Mouse (Mus musculus) heart, adult 9 months (tissue): ENCODE measurements around the gene Mtus2.
"Not testable (repeated sequence)": the region's sequence is repeated elsewhere in the genome, so short reads cannot be mapped to it uniquely, and the experiment has no call there.

Experiments used
- DNase-seq, 2 experiments: peaks; one replicate each; pipeline ENCODE4 v3.0.0; 2022; ENCODE audit warnings: low spot score in 2 of 2

Mtus2 gene

DNA sequence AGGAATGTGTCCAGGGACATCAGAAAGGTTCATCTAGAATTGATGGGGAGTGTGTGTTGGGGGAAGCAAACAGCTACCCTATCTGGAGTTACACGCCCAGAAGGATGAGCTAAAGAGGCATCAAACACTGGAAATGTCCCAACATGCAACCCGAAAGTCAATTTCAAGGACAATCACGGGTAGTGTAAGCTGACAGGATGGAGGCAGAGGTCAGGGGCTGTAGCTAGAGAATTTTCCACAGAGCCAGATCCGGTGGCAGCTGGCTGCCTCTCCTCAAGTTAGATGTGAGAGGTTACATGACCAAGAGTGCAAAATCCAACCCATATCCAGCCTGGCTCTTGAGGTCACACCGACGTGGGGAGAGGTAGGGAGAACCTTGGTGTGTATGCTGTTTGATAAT lies 315.7 kb downstream of the Mtus2 start:
- peak; percentile 36 to 57 for DNase-seq

DNA sequence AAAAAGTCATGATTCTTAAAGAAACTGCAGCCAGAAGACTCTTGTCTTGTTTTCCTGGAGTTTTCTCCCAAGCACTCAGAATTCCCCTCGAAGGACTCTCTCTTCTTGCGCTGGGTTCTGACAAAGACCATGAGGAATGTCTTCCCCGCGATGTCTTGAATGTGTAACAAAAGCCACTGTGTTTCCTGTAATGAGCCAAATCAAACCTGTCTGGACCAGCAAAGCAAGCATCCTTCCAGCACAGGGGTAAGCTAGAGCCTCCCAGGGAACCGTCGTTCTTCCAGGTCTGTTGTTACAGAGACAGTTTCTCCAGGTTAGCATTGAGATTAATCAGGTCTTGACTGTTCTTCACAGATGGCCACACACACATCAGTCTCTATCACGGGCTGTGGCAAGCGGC lies 321.1 kb downstream of the Mtus2 start:
- DNase-seq, result no peak

DNA sequence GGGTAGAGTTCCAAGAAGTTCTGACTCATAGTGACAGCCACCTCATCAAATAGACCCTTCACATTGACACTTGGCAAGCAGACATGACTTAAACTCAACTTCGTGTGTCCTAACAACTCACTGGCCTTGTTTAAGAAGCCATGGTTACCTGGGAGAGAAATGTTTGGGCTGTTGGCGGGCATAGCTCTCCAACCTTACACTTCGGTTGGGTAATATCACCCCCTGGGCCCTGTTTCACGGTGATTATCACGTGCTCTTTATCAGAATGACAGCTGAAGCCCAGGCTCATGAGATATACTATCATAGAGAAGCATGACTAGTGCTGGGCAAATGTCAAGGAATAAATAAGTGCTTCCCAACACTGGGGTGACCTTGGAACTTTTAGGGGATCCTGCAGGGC lies 323.2 kb downstream of the Mtus2 start:
- peak; percentile 12 to 32 for DNase-seq

DNA sequence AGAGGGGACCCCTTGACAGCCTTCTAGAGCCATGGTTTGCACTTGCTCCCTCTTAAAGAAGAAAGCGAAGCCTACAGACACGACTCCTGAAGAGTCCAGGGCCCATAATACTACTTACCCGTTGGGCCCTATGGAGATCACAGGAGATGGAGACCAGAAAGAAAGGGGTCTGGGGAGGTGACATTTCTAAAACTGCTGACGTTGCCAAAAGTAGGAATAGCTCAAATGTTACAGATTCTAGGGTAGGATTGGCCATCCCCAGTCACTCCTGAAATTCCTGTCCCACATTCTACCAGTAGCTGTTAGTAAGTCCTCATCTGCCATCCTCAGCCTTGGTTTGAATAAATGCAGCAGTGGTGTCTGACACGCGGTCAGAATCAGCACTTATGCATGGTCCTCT lies 325.0 kb downstream of the Mtus2 start:
- DNase-seq, result no peak

DNA sequence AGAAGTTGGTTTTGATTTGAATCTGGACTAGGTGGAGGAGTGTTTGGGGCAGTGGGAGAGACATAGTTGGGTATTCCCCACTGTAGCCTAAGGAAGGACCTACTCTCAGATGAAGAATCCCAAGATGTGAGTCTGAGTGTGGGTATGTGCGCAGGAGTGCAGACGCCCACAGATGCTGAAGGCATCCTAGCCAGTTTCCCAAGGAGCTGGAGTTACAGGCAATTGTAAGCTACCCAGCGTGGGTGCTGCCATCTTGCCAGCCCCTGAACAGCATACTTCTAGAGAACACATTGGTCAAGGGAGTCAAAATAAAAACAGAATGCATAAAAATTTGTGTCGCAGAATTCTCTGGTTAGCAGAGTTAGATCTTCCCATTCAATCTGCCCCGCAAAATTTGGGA lies 325.5 kb downstream of the Mtus2 start:
- no peak for DNase-seq

DNA sequence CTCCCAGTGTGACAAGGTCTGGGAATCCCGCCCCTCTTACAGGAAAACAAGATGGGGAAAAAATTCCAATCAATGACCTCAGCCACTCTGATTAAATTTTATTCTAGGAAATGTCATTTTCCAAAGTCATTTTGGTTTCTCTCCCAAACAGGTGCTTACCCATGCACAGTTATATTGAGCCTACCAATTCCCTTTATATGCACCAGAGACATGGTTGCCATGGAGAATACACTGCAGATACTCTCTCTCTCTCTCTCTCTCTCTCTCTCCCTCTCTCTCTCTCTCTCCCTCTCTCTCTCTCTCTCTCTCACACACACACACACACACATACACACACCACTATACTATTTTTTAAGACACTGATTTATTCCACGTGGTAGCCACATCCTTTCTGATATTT lies 326.1 kb downstream of the Mtus2 start:
- no peak for DNase-seq

DNA sequence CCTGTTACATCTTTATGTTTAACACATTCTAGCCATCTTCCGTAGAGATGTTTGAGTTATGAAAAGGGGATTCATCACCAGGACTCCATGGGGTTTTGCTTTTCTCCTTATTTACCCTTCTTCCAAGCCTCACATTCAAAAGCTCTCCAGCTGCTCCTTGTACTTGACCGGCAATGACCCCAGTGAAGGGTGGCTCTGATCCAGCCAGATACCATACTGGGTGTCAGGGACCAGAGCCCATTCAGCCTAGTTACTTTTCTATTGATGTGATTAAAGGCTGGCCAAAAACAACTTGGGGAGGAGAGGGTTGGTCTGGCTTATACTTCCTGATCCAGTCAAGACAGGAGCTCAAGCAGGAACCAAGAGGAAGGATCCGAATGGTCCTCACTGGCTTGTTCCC lies 326.5 kb downstream of the Mtus2 start:
- peak in 1 of 2 experiments; percentile 22 for DNase-seq

DNA sequence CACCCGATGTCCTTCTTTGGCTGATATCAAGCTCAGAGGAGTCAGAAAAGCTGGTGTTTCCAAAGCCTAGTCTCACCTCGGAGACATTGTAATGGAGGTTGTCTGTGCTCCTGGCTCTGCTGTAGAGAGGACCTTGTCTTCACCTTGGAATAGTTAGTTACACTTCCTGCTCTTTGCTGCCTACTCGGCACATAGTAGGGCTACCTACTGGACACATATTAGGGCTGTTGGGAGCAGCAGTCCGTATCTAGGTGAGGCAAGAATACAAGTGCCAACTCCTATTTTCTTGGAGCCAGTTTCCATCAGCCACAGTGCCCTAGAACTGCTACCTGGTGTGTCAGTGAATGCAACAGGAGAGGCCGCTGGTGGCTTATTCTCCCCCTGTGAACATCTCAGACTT lies 330.4 kb downstream of the Mtus2 start:
- no peak for DNase-seq

DNA sequence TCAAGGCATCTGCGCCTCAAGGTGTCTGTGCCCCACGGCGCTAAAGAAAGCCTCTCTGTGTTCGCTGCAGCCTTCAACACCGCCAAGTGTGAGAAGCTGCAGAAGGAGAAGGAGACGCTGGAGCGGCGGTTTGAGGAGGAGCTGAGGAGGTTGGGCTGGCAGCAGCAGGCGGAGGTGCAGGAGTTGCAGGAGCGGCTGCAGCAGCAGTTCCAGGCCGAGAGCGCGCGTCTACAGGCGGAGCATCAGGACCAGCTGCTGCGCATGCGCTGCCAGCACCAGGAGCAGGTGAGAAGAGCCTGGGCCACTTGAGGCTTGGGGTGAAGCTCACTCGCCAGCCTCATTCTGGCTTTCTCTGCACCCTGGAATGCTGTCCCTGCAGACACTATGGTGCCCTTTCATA lies 331.7 kb downstream of the Mtus2 start:
- DNase-seq, result no peak

DNA sequence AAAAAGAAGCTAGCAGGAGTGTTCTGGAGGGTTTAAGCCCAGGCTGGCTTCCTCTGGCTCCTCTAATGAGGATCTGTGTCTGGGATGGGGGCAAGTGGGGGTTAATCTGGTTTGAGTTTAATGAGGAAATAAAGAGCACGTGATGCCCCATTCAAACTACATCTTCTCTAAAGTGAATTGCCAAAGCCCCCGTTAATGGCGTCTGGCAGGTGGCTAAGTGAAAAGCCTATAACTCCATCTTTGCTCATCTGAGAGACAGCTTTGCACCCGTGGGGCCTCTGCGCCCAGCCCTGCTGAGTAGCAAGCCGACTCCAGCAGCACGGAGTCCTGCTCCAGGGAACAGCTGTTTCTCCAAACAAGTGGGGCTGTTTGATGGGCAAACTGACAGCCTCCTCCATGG lies 332.8 kb downstream of the Mtus2 start:
- no peak for DNase-seq

DNA sequence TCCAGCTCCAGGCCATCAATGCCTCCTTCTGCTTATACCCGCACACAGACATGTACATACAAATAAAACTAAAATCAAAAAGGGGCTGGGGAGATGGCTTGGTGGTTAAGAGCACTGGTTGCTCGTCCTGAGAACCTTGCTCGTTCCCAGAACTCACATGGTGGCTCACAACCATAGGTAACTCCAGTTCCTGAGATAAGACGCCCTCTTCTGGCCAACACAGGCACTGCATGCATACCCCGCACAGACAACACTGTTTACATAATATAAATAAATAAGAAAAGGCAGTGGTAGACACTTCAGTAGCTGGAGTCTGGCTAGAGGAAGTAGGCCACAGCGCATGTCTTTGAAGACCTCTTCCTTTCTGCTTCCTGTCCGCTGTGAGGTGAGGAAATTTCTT lies 335.7 kb downstream of the Mtus2 start:
- no peak for DNase-seq

DNA sequence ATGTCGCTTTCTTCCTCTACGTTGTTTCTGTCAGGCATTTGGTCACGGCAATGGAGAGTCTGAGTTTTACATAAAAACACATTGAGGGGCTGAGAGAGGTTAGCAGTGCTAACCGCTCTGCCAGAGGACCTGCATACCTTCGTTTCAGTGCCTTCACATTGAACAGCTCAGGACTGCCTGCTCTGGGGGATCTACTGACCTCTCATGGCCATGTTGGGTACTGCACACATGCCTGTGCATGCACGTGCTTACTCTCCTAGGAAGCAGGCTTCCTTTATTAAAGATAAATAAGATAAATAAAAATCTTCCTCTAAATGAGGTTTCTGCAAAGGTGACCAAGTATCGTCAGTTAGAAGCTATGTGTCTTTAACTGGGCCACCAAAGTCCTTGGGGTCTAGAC lies 336.2 kb downstream of the Mtus2 start:
- no peak for DNase-seq

DNA sequence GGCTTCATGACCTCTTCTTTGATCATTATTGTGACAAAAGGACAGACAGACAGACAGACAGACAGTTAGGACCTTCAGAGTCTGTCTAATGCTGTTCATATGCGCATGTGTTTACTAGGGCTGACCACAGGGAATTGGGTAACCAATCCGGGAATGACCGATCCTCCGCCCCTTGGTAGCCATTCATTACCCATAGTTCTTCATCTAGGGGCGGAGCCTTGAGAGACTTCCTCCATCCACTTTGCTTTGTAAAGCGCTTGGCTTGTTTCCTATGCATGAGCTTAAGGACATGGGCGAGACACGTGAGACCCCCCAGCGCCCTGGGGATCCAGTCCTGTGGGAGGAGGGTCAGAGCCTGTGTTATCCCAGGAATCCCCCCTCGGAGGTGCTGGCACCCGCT lies 345.8 kb downstream of the Mtus2 start:
- DNase-seq, result no peak

DNA sequence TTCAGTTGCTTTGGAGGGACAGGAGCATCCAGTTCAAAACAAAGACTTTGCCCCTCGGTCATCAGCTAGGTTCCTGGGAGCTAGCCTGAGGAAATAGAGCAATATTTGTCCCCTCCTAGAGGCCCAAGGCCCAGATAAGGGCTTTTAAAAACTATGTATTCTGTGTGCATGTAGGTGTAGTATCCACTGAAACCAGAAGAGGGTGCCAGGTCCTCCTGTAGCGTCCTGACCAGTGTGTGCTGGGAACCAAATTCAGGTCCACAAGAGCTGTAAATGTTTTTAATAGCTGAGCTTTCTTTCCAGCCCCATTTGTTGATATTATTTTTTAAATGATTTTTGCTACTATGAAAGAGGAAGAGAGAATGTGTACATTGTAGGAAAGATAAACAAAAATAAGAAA lies 347.0 kb downstream of the Mtus2 start:
- no peak for DNase-seq

DNA sequence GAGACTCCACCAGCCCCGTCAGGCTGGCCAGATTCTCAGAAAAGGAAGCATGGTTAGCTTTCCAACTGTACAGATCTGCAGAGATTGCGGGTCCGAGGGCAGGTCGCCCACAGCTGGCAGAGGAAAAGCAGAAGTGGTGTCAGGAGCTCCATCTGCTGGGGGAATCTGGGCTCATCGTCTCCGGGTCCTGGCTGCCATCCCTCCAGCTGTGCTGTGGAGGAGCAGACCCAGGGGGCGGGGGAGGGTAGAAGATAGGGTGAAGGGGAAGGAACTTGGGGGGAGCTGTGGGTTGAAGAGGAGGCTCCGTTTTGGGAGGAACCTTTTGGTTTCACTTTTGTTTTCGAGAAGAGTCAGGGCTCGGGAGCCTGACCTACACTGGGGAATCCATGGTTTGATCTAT lies 353.7 kb downstream of the Mtus2 start:
- DNase-seq, result peak; percentile 7 to 11

DNA sequence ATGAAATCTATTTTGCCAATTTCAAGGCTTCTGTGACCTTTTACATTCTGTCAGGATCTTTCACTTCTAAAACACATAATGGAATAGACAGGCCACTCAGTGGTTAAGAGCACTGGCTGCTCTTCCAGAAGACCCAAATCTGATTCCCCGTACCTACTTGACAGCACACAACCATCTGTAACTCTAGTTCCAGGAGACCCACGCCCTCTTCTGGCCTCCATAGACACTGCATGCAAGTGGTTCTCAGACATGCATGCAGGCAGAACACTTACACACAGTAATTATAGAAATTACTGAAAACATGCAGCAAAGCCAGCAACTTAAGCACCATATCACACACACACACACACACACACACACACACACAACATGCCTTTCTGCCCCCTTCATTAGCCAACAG lies 355.3 kb downstream of the Mtus2 start:
- no peak for DNase-seq

DNA sequence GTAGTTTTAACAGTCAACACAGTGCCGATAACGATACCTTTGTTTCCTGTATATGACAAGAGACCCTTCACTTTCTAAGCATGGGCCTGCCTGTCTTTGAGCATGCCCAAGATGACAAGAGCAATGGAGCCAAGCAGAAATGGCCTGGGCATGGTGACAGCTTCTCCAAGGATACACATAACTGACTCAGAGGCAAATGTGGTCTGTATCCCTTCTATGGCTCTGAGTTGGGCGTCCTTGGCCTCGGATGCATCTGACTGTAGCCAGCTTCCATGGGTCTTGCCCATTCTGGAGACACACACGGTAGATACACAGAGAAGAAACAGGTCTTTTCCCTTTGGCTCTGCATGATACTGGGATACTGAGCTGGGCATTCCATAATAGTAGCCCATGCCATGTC lies 357.8 kb downstream of the Mtus2 start:
- DNase-seq, result no peak

DNA sequence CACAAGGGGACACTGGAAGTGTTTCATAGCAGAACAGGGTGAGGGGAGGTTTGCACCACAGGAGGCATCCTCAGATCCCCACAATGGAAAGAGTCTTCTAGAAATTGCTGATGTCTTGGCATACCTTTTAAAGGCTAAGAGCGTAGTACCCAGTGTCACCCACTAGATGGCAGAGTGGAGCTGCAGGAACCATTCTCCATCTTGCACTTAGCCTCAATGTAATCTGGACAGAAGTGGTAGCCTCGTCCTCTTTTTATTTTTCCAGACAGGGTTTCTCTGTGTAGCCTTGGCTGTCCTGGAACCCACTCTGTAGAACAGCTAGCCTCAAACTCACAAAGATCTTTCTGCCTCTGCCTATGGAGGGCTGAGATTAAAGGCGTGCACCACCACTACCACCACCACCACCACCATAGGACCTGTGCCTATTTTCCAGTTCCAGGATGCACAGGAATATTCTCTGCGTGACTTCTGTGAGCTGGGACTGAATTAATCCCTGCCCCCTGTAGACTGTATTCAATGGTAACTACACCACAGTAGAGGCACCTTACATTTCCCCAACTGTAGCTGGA lies 368.3 kb downstream of the Mtus2 start:
- no peak for DNase-seq

DNA sequence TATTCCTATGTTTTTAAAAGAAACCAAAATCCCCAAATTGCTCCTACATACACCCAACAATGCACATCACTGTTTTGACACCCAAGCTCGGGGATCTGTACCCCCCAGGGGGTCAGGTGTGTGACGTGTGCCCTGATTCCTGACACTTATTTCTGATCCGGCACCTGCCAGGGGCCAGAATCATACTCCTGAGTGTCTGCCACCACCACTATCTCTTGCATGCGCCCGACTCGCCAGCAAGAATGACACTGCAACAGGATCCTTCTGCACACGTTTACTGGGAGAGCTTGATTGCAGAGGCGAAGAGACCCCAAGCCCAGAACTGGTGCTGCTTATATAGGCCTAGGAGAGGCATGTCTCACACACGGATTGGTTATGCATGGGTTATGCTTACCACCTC lies 369.2 kb downstream of the Mtus2 start:
- not testable (repeated sequence) for DNase-seq

DNA sequence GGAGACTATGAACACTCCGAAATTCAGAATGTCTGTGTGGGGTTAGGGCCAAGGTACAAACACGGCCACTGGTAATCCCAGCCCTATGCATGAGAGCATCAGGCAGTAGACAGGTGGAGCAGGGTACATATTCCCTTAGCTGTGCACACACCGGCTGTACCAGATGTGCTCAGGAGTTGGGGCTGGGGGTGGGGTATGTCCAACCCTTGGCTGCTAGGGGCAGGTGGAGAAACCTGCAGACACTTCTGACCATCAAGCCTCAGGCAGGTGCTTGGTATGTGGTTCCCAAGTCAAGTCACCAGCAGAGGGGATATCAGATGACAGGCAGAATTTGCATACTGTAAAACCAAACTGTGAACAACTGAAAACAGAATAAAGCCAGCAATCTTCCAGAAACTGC lies 371.9 kb downstream of the Mtus2 start:
- no peak for DNase-seq

DNA sequence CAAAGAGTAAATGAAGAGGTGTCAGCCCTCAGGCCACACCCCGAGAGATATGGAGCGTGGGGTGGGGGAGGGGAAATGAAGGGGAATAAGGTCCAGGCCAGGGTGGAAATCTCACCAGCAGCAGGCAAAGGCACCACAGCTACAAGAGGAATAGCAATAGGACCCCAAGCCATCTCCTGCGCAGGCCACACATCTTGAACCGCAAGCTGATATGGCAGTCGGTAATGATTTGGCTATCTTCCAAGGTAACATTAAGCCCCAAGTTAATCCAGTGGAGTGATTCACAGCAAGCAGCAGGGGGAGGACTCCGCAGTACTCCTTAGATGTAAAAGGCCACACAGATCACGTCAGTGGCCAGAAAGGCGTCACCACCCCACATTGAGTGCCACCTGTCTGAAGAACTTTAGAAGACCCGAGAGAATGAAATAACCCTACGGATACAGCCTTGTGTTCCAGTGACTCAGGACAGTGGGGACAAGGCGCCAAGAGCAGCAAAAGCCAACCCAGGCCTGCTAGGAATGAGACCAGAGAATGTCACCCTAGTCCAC lies 374.2 kb downstream of the Mtus2 start:
- DNase-seq, result no peak

DNA sequence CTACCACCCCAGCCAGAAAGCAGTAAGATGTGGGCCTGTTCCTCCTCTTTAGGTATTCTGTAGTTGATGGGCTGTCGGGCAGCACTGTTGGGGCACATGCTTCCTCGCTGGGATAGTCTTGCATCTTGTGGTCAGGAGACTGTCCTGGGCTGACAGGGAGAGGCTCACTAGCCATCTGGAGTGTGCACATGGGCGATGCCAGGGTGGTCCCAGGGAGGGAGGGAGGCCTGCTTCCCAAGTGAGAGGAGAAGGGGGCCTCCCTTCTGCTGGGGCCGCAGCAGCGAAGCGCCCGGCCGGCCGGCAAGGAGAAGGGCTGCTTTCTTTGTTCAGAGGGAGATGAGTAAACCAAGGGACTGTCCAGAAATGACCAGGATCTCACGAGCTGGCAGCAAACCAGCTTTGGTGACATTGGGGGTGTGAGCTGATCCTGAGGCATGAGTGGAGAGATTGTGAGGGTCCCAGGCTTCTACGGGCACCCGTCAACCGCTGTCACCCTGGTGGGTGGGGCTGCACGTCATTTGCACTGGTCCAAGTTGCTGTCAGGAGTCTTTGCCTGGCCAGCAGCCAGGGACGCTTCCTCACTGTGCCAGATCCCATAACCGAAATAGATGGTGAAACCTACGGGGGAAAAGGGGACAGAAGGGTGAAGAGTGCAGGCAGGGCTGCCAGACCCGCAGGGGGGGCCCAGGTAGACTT lies 375.0 kb downstream of the Mtus2 start:
- no peak for DNase-seq

DNA sequence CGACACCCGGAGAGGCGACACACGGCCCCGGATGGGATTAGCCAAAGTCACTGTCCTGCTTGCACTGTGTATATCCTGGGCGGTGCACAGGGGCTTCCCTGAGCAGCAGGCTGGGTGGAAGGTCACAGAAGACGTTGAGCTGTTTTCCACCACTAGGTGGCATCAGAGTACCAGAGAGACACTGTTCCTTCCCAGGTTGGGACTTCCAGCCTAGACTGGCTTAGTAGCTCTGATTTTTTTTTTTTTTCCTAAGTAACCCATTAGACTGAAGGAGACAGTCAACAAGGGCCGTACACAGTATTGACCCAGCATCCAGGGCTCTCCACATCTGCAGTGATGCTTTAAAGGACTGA lies 375.5 kb downstream of the Mtus2 start:
- peak; percentile 70 to 81 for DNase-seq

DNA sequence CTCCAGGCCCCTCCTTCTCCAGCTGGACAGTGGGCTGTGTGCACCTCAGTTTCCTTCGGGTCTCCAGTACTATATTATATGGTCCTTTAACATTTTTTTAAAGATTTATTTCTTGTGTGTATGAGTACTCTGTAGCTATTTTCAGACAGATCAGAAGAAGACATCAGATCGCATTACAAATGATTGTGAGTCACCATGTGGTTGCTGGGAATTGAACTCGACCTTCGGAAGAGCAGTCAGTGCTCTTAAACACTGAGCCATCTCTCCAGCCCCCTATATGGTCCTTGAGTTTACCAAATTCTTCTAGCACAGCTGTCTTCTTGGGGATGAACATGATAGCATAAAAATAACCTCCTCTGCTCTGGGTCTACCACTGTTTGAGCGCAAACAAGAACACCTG lies 382.0 kb downstream of the Mtus2 start:
- DNase-seq, result no peak
